9 mouse cellular contexts compared by ENCODE assay signal in genomic region chr7:139515959-139516660, GRCm38 (mm10).
A peak's percentile ranks its signal among the peaks of the same experiment; 100 is the strongest.
DNase-seq lines count a peak whose midpoint lies in the region; ATAC-seq lines count a peak whose summit lies in the region.
"Had no signal": no experiment of that assay in that cellular context is flagged by ENCODE, and none has a peak within 500 bp of the region (broad histone marks: within the 10 kb centered on the region; RNA-seq: fewer than 3 reads in every experiment).

No protein-coding gene starts in this region.

- H3K4me2 ChIP-seq in midbrain, embryonic 11.5 days = no peak overlapping the region
- no peak overlapping the region for H3K4me2 ChIP-seq in midbrain, embryonic 13.5 days (replicated peaks)
- H3K4me2 ChIP-seq in kidney, embryonic 14.5 days (replicated peaks; ENCODE audit: low read depth, low read length) = no peak overlapping the region

- no peak for ATAC-seq in midbrain, embryonic 11.5 days (ENCODE audit: low FRiP score)
- ATAC-seq in midbrain, embryonic 13.5 days = no peak
- ATAC-seq in kidney, embryonic 14.5 days (ENCODE audit: low FRiP score, low TSS enrichment) = peak; percentile 80

- no peak overlapping the region for H3K9ac ChIP-seq in midbrain, embryonic 11.5 days (ENCODE audit: low read length)
- H3K9ac ChIP-seq in midbrain, embryonic 13.5 days (replicated peaks) = no peak overlapping the region
- H3K9ac ChIP-seq in kidney, embryonic 14.5 days (ENCODE audit: low read depth, low read length) = no peak overlapping the region

- no peaks in the 10 kb centered on the region for H3K4me1 ChIP-seq in midbrain, embryonic 11.5 days (ENCODE audit: control insufficient read depth, insufficient read depth, low read length)
- H3K4me1 ChIP-seq in midbrain, embryonic 13.5 days (replicated peaks) = no peaks in the 10 kb centered on the region
- H3K4me1 ChIP-seq in kidney, embryonic 14.5 days (ENCODE audit: control insufficient read depth, insufficient read depth, low read length) = peaks cover 8% of the 10 kb centered on the region

- peaks cover 2% of the 10 kb centered on the region; the same call in 1 of the 2 replicates for H3K27me3 ChIP-seq in midbrain, embryonic 11.5 days (ENCODE audit: control insufficient read depth, insufficient read depth, low read length)
- H3K27me3 ChIP-seq in midbrain, embryonic 13.5 days = peaks cover 93% of the 10 kb centered on the region
- H3K27me3 ChIP-seq in kidney, embryonic 14.5 days (ENCODE audit: control insufficient read depth, insufficient read depth, low read length) = no peaks in the 10 kb centered on the region

- no peak overlapping the region for H3K4me3 ChIP-seq in midbrain, embryonic 11.5 days (ENCODE audit: low read depth, low read length)
- H3K4me3 ChIP-seq in midbrain, embryonic 13.5 days (replicated peaks) = no peak overlapping the region
- no peak overlapping the region for H3K4me3 ChIP-seq in kidney, embryonic 14.5 days (ENCODE audit: low read length)

- WGBS in midbrain, embryonic 11.5 days = 88% methylated on average over 13 of the region's 13 CpGs
- 78% methylated on average over 13 of the region's 13 CpGs for WGBS in midbrain, embryonic 13.5 days
- WGBS in kidney, embryonic 14.5 days = 22% methylated on average over 13 of the region's 13 CpGs

- no peaks in the 10 kb centered on the region for H3K36me3 ChIP-seq in midbrain, embryonic 11.5 days (ENCODE audit: control insufficient read depth, insufficient read depth, low read length)
- peaks cover 6% of the 10 kb centered on the region for H3K36me3 ChIP-seq in midbrain, embryonic 13.5 days
- no peaks in the 10 kb centered on the region; the same call in 1 of the 2 replicates for H3K36me3 ChIP-seq in kidney, embryonic 14.5 days (ENCODE audit: control insufficient read depth, insufficient read depth, low read length)

- no peaks in the 10 kb centered on the region for H3K9me3 ChIP-seq in midbrain, embryonic 11.5 days (ENCODE audit: control insufficient read depth, low read length)
- no peaks in the 10 kb centered on the region for H3K9me3 ChIP-seq in midbrain, embryonic 13.5 days
- no peaks in the 10 kb centered on the region for H3K9me3 ChIP-seq in kidney, embryonic 14.5 days (ENCODE audit: control insufficient read depth, low read length)

- H3K27ac ChIP-seq in midbrain, embryonic 11.5 days (ENCODE audit: low read depth, low read length) = no peak overlapping the region
- H3K27ac ChIP-seq in midbrain, embryonic 13.5 days = no peak overlapping the region
- H3K27ac ChIP-seq in kidney, embryonic 14.5 days (ENCODE audit: low read depth, low read length) = no peak overlapping the region

- peak; percentile 56 for DNase-seq in midbrain, embryonic 11.5 days (ENCODE audit: low spot score, missing footprints)
- DNase-seq in heart, adult 8-10 months (ENCODE audit: low spot score) = peak; percentile 42
- peak; percentile 62 for DNase-seq in skeletal muscle tissue, adult 2 months (ENCODE audit: low read depth, low spot score)
- no peak for DNase-seq in cerebellum, postnatal 36 days
- no peak for DNase-seq in cerebellum, postnatal 10 days
- DNase-seq in embryo, embryonic 10.5 days (ENCODE audit: low spot score) = no peak
- DNase-seq: midbrain, embryonic 14.5 days had no signal

Comparison
In these comparisons a context has a peak if more than half of its experiments do, and no peak if none do; other contexts are left out.
1. DNase-seq: peak in midbrain, embryonic 11.5 days (single experiment), heart, adult 8-10 months (single experiment) and skeletal muscle tissue, adult 2 months (single experiment); none in cerebellum, postnatal 36 days (0 of 2), cerebellum, postnatal 10 days (0 of 2) and embryo, embryonic 10.5 days (single experiment).